Mouse (Mus musculus) E14TG2a.4 (cell line): ENCODE data around the gene Tns2.
"Not testable (repeated sequence)": the region's sequence is repeated elsewhere in the genome, so short reads cannot be mapped to it uniquely, and the experiment has no call there.

Source experiments
- H3K27me3 ChIP-seq: 2 replicates; pipeline ENCODE4 v1.6.1; 2014; ENCODE audit warnings: low read length, control low read depth; ENCODE audit not compliant: insufficient read depth
- H3K36me3 ChIP-seq: 2 replicates; pipeline ENCODE4 v1.6.1; 2014; ENCODE audit warnings: low read length, control low read depth; ENCODE audit not compliant: insufficient read depth
- H3K4me1 ChIP-seq: replicated peaks from 2 replicates; pipeline ENCODE4 v1.6.1; 2014; ENCODE audit warnings: low read depth, low read length, control low read depth
- H3K4me3 ChIP-seq: replicated peaks from 2 replicates; pipeline ENCODE4 v1.5.1; 2014; ENCODE audit warnings: mild to moderate bottlenecking, low read length
- H3K9me3 ChIP-seq: 2 replicates; pipeline ENCODE4 v1.6.1; 2014; ENCODE audit warnings: low read length, control low read depth
- CTCF ChIP-seq: conservative IDR thresholded peaks from 2 replicates; pipeline ENCODE4 v1.5.1; 2014; ENCODE audit warnings: low read length
- NANOG ChIP-seq: IDR thresholded peaks from 2 replicates; pipeline ENCODE4 v1.6.1; 2014; ENCODE audit warnings: borderline replicate concordance, low read length, mixed read lengths
- POU5F1 ChIP-seq: IDR thresholded peaks from 2 replicates; pipeline ENCODE4 v1.6.1; 2014; ENCODE audit warnings: low read length, borderline replicate concordance

Gene Tns2

DNA sequence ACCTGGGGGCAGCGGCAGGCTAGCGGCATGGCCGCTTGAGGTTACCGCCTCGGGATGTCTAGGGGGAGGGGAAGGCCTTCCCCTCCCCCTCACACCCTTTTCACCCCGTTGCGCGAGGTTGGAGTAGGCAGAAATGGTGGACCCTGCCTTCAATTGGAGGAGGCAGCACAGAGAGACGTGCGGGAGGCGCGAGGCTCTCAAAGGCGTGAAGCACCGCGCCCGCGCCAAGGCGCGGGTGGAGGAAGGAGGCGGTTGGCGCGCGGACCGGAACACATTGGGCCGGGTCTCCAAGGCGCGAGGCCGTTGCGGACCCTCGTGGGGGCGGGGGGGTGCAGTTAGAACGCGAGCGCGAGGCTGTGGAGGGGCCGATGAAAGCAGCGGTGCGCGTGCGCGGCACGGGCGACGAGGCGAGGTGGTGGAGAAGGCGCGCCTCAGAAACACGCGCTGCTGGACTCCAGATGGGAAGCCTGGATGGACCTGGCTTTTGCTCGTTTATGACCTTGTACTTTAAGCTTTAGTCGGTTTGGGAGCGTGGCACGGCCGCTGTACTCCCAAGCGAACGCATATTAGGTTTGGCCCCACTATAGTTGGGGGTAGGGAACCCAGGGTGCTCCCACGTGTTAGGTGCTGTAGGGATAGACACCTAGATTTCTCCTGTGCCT, 26.0 kb upstream of the Tns2 start:
- Histone ChIP-seq H3K4me1 (peaks cover 58% of the 10 kb centered on the region), H3K9me3 (no peaks in the 10 kb centered on the region)
- TF ChIP-seq CTCF (no peak), POU5F1 (no peak)

DNA sequence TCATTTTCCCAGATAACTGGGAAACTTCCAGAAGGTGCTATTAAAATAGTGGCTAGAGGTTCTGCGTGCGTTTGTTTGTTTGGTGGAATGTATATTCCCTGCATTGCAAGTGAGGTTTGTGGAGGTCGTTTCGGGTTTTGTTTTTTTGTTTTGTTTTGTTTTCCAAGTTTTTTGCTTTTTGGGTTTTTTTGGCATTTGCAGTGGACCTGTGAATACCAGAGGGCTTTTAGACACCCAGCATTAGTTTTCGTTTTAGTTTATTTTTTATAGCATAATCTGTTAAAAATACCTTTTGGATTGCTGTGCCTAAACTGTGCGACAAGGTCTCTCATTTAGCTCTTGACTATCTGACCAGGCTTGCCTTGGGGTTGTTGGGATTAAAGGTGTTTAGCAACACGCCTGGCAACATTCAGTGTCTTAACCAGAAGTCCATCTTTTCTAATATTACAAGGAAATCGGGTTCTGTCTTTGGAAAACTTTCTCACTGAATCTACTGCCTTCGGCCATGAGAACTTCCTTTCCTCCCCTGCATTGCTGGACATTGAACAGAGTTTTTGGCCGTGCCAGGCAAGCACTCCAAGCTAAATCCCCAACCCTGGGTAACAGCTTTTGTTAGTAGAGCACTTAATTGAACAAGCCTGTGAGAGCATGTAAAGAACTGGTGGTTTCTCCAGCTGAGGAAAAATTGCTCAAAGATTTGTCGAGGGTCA, 25.2 kb upstream of the Tns2 start:
- H3K36me3 ChIP-seq: peaks cover 48% of the 10 kb centered on the region
- H3K4me1 ChIP-seq: peaks cover 65% of the 10 kb centered on the region
- H3K9me3 ChIP-seq: no peaks in the 10 kb centered on the region
- H3K4me3 ChIP-seq: peak overlapping the region; percentile 99
- no peaks in the 10 kb centered on the region for H3K27me3 ChIP-seq
- TF ChIP-seq CTCF (no peak), NANOG (no peak), POU5F1 (no peak)

More for the DNA sequence above, 26.0 kb upstream of the Tns2 start:
- Histone ChIP-seq H3K27me3 (no peaks in the 10 kb centered on the region), H3K36me3 (peaks cover 39% of the 10 kb centered on the region), H3K4me3 (peak overlapping the region; percentile 99)

DNA sequence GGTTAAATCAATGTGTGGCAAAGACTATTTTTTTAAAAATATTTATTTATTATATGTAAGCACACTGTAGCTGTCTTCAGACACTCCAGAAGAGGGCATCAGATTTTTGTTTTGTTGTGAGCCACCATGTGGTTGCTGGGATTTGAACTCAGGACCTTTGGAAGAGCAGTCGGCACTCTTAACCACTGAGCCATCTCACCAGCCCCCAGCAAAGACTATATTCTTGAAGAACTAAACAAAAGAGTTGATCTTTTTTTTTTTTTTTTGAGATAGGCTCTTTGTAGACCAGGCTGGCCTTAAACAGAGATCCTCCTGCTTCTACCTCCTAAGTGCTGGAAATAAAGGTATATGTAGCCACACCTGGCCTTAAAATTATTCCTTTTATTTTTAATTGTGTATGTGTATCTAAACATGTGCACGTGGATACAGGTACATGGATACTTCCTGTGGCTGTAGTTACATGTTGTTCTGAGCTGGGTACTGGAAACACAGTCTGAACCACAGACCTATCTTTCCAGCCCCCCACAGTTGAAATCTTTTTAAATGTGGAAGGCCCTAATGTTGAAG, 23.0 kb upstream of the Tns2 start:
- TF ChIP-seq POU5F1 (no peak), NANOG (no peak), CTCF (no peak)
- Histone ChIP-seq H3K4me1 (peaks cover 74% of the 10 kb centered on the region), H3K4me3 (peak overlapping the region; percentile 99), H3K9me3 (no peaks in the 10 kb centered on the region), H3K27me3 (no peaks in the 10 kb centered on the region), H3K36me3 (peaks cover 69% of the 10 kb centered on the region)

DNA sequence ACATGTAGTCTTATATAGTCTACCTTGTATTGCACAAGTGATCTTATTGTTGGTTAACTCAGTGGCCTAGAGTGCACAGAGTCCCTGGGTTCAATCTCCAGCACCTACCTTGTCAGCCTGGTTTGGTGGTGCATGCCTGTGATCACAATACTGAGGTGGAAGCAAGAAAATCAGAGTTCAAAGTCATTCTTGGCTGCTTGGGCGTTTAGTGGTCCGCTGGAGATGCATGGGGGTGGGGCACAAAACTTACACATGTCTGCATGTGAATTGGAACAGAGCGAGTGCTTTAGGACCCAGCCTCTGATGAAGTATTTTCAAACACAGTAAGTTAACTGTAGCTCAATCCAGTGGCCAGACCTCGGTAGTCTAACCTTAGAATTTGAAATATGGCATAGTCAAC, 21.0 kb upstream of the Tns2 start:
- Histone ChIP-seq H3K4me3 (peak overlapping the region; percentile 35), H3K27me3 (no peaks in the 10 kb centered on the region), H3K36me3 (peaks cover 90% of the 10 kb centered on the region), H3K4me1 (peaks cover 89% of the 10 kb centered on the region), H3K9me3 (no peaks in the 10 kb centered on the region)
- TF ChIP-seq NANOG: no peak
- no peak for TF ChIP-seq CTCF
- TF ChIP-seq POU5F1: no peak

DNA sequence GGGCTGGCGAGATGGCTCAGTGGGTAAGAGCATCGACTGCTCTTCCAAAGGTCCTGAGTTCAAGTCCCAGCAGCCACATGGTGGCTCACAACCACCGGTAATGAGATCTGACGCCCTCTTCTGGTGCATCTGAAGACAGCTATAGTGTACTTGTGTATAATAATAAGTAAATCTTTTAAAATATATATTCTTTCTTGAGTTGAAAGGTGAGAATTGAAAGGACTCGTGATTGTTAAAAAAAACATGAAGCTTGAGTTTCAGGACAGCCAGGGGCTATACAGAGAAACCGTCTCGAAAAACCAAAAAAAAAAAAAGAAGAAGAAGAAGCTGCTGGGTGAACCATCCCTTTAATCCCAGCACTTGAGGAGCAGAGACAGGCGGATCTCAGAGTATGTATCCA, 20.3 kb upstream of the Tns2 start:
- not testable (repeated sequence) for H3K27me3 ChIP-seq, H3K9me3 ChIP-seq
- peak overlapping the region; percentile 35 for H3K4me3 ChIP-seq
- 0 out of 2 replicates have a peak, but pooled peaks have one; percentile 3 for TF ChIP-seq CTCF
- peaks cover 96% of the 10 kb centered on the region for H3K4me1 ChIP-seq
- H3K36me3 ChIP-seq: peaks cover 93% of the 10 kb centered on the region

DNA sequence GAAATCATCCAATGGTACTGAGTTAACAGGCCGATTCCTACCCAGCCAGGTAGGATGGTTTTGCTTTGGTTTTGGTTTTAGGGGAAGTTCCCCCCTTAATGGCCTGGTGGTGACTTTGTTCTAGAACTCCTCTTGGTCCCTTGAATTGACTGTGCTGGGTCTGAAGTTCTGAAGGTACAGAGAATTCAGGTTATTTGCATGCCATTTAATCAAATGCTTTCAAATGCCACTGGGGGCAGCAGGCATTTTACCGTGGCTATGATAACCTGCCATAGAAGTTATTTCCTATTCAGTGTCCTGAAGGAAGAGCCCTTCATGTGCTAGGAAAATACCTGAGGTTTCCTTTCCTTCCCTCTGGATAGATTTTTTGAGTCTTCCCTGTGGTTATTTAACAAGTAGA, 19.8 kb upstream of the Tns2 start:
- TF ChIP-seq CTCF (no peak; the same call in none of the 2 replicates), NANOG (no peak), POU5F1 (no peak)
- H3K27me3 ChIP-seq: no peaks in the 10 kb centered on the region
- H3K4me3 ChIP-seq: peak overlapping the region; percentile 35
- peaks cover 96% of the 10 kb centered on the region for H3K4me1 ChIP-seq
- peaks cover 93% of the 10 kb centered on the region for H3K36me3 ChIP-seq
- no peaks in the 10 kb centered on the region for H3K9me3 ChIP-seq

DNA sequence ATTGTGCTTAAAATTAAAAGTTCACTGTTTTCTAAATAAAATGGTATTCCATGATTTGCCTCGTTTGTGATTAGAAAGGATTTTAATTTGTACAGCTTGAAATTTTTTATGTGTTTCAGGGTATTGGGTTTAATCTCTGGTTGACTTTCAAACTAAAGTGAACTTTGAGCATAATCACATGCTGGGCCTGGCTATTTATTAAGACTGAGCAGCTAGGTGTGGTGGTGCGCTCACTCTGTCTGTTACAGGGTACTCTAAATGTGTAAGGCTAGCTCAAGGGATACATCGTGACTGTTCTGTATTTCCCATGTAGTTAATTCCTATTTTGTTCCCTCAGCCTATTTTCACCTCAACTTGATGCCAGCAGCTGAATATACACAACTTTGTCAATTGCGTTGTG, 18.1 kb upstream of the Tns2 start:
- no peak overlapping the region for H3K4me3 ChIP-seq
- H3K4me1 ChIP-seq: peaks cover 89% of the 10 kb centered on the region
- TF ChIP-seq CTCF: no peak
- TF ChIP-seq NANOG: no peak
- TF ChIP-seq POU5F1: no peak
- no peaks in the 10 kb centered on the region for H3K9me3 ChIP-seq
- H3K27me3 ChIP-seq: no peaks in the 10 kb centered on the region
- H3K36me3 ChIP-seq: peaks cover 99% of the 10 kb centered on the region

DNA sequence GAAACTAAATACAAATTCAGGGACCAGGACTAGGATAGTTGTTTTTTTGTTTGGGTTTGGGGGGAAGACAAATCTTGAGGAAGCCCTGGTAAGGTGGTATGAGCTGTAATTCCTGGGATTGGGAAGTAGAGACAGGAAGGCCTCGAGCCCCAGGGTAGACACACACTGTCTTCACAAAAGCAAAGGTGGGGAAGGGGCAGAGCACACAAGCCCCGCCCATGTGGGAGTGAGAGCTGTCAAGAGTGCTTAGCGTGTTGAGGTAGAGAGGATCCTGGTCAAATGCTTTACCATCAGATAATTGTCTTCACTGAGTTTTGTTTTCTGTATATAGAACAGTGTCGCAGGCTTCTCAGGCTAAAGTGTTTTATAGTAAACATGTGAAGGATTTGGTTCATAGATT, 17.2 kb upstream of the Tns2 start:
- peaks cover 89% of the 10 kb centered on the region for H3K4me1 ChIP-seq
- no peaks in the 10 kb centered on the region for H3K27me3 ChIP-seq
- no peak for TF ChIP-seq NANOG
- TF ChIP-seq POU5F1: no peak
- TF ChIP-seq CTCF: no peak
- H3K4me3 ChIP-seq: no peak overlapping the region
- no peaks in the 10 kb centered on the region for H3K9me3 ChIP-seq
- peaks cover 99% of the 10 kb centered on the region for H3K36me3 ChIP-seq
